Mouse (Mus musculus) adrenal gland, adult (tissue): ENCODE data around the gene Ncf1.

ENCODE experiments used
- DNase-seq, 2 experiments: peaks; one replicate each; pipeline ENCODE4 v3.0.0; 2022 to 2023; ENCODE audit warnings: low spot score in 1 of 2; ENCODE audit not compliant: inconsistent age in 2 of 2

Ncf1 gene

DNA sequence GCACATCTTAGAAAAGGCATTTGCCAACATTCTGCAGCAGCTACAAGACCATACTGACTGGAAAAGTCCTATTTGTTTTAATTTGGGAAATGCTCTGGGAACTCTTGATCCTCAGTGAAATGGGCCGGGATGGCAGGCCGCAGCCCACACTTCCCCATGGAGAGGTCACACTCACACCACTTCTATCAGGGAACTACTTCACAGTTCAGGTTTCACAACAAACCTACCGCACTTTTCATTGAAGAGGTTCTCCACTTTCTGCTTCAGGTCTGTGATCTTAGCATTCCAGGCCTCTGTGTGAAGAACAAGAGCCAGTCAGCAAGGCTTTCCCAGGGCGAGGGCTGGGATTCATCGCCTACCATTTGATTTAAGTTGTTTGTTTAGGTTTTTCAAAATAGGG lies 15.5 kb upstream of the Ncf1 start:
- DNase-seq = no peak

DNA sequence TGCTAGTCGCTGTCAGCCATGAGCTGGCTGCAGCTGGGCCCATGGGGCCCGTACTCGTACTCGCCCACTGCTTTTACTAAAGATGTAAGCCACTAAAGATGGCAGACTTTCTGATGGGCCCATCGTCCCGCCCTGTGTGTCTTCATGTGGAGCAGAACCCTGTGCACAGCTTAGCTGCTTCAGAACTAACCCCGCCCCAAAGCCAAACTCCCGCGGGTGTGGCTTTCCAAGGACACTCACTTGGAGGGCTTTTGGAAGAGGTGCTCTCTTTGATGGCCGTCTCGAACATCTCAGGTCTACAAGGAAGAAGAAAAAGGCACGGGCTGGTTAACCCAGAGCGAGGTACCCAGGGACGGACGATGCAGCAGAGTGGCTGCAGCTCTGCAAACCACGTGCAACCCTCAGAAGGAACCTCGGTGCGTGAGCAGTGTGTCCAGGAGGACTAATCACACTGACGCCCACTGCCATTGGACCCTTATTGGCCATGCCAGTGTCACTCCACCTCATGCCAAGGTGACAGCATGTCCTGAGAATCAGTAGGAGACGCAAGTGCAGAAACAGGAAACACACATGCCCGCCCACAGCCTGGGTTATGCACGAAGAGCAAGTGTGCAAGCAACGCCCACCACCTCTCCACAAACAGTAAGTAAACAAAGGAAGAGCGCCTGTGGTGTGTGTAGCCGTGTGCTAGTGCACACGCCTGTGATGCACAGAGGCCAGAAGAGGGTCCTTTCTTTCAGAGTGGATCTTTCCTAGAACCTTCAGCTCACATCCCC lies 14.4 kb upstream of the Ncf1 start:
- DNase-seq = no peak

DNA sequence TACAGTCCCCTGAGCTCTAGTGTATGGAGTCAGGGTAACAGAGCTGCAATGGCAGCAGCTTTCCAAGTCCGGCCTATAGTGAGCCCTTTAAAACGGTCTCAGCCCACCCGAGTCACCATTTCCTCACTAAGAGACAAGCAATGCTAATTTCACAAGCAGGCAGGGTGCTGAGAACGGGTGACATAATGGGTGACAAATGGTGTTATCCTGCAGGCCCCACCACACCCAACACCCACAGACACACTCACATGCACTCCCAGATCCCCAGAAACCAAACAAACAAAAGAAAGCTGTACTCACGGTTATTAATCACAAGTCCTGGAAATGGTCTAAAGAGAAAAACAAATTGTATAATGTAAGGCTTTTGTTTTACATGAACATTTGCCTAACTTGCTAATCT lies 12.4 kb upstream of the Ncf1 start:
- no peak for DNase-seq

DNA sequence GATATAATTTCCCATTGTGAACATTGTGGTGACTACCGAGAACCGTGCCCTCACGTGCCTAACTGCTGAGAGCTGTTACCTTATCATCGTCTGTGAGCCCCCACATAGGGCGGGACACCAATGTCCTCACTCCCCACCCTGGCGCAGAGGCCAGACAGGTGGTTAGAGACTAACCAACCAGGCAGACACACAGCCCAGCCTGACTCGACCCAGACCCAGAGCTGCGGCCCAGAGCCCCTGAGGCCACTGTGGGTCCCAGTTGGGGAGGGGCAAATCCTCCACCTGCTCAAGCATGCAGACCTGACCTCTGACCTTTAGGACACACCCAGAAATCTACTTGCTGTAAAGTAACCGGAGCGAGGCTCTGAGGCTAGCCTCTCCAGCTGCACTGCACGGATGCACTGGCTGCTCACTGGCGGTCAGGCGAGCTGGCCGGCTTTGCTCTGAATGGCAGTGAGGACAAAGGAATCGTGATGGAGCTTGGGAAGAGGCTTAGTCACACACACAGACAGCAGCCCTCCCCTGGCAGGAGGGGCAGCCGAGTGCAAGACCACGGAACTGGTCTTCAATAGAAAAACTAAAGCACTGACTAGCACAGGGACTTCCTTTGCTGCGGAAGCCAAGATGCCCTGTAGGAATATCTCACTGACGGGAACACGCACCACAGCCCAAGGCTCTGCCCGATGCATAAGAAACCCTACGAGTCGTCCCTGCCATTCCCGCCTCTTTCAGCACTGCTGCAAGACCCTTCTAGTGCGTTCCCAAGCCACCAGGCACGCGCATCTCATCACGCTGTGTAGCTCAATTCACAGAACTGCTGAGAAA lies 8.7 kb upstream of the Ncf1 start:
- no peak for DNase-seq

DNA sequence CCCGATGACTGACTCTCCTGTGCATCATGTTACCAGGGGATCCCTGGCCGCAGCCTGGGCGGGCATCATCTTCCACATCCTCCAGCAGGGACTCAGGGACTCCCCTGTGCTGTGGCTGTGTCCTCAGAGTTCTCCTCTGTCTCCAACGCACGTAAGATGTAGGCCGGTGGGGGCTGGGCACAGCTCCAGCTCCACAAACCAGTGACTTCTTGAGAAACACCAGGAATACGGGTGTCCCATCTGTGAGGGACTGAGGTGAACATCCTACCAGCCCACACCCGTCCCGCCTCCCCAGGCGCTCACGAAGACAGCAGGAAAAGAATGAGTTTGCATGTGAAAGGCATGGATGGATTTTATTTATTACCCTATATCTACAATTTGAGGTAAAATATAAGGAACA lies 8.1 kb upstream of the Ncf1 start:
- DNase-seq = no peak

DNA sequence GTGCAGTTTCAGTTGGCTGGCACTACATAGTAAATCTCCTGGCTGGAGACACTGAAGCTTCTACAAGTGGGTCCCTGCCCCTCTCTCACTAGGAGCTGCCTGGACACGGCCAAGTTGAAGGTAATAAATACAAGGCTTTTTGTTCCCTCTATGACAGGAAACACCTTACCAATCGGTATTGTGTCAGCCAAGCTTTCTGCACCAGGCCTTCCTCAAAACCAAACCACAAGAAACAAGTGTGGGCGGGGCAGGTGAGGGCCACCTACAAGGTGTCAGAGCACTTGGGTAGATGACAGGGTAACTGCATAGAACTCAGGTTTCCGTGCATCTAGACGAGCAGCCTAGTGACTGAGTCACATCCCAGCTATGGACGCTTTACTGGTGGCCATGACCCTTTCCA lies 7.4 kb upstream of the Ncf1 start:
- no peak for DNase-seq

DNA sequence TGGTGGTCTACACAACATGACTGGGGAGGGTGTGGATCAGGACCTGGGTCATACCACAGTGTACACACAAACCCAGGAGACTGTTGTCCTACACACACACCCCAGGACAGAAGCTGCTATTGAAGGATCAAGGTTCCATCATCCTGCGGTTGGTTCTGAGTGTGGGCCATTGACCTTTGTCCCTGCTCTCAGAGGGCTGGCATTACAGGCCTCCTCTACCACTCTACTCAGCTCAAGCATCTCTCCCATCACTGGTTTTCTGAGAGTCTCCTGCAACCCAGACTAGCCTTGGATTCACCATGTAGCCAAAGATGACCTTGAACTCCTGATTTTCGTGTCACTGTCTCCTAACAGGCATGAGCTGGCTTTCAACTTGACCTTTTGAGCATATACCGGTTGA lies 6.8 kb upstream of the Ncf1 start:
- DNase-seq = peak in 1 of 2 experiments; percentile 66

DNA sequence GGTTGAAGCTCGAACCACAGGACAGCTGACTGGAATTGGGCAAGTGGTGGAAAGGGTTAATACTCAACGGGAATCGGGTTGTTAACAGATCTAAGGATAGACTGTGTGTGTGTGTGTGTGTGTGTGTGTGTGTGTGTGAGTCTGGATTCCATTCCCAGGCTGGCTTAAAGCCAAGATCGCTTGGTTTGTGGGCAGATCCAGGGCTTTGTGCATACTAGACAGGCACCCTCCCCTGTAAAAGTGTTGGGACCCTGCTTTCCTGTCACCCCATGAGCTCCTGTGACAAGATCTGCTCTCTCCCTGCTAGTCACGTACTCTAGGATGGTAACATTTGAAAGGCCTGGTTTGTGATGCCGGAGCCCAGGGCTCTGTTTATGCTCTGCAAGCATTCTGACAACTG lies 5.7 kb upstream of the Ncf1 start:
- DNase-seq = peak; percentile 36 to 73

DNA sequence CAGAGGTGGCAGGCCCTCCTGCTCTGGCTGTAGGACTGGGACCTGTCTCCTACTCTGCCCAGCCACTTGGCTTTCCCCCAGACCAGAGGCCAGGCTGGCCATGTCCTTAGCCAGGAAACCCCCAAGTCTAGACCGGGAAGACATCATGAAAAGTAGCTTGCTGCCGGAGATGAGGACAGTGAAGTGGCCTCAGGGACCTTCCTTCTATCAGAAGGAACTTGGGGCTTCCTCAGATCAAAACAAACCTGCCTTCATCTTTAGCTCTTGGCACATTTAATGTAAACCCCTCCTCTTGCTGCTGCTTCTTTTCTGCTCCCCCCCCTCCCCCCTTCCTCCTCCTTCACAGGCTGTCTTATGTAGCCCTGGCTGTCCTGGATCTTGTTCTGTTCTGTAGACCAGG lies 4.8 kb upstream of the Ncf1 start:
- DNase-seq = peak in 1 of 2 experiments; percentile 46

DNA sequence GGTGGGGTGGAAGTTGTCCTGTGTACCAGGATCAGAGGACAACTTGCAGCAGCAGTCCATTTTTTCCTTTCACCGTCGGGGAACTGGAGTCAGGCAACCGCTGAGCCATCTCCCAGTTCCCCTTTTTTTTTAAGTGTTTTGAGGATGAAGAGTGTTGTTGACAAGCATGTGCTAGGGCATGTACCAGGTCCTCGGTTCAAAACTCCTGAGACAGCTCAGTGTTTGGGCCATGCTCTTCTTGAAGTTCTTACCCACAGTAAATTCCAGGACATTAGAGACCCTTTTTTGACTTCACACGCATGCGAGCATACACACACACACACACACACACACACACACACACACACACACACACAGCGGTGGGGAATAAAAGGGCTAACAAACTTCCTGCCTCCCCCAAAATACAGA lies 3.8 kb upstream of the Ncf1 start:
- no peak for DNase-seq

DNA sequence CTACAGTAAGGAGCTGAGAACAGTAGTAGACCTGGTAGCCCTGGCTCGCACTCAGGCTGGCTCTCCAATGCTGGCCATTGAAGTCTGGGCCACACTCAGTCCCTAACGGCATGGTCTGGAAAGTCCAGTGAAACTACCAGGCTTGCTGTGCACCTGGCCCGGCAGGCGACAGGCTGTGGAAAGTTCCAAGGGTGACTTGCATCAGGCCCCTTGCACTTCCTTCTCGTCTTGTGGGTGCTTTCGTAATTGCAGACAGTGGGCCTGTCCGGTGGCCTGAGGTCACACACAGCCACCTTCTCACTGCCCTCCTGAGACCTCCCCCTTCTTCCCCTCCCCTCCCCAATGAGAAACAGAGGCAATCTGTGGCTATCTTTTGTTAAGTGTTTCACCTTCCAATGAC lies 3.1 kb upstream of the Ncf1 start:
- peak; percentile 55 to 75 for DNase-seq

DNA sequence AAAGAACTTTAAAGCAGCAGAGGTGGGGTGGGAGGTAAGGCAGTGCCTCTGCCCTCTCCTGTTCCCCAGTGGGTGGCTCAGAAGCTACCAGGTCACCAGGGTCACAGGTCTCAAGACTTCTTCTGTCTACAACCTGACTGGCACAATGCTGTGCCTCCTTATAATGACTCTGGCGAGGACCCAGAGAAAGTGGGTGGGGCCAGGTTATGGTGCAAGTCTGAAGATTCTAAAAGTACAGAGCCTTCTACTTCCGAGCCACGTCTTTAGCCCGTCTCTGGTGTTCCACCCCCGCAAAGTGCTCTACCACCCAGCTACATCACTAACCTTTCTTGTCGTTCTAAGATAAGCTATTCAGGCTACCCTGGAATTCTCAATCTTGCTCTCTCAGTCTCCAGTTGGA lies 2.7 kb upstream of the Ncf1 start:
- peak in 1 of 2 experiments; percentile 67 for DNase-seq

DNA sequence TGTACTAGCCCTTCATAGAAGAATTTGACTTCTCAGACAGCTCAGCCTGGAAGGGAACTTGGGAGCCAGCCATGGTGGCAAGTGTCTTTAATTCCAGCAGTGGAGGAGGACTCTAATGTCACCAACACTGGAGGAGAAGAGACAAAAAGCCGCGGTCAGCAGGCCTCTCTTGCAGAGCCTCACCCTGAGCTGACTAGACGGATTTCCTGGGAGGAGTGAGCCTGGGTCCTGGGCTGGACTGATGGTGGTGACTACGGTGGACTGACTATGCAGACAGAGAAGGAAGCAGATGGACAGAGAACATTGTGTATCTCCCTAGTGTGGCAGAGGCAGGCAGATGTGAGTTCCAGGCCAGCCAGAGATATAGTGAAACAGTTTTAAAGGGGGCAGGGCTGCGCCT lies 2.0 kb upstream of the Ncf1 start:
- DNase-seq = peak; percentile 44 to 66

DNA sequence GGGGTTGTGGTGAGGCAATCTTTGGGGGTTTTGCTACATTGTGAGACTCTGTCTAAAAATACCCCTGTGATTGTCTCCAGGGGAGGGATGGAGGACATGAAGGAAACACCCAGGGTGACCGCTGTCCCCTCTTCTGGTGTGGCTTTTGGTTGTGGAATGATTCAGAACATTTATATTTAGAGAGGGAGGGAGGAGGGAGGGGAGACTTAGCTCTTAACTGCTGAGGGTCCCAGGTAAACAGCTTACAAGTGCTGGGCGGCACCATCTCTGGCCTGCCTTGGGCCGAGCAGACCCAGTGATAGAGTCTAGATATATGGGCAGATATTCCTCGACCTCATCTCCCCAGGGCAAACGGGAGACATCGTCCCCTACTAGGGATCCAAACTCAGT lies 1.2 kb downstream of the Ncf1 start:
- DNase-seq = no peak

DNA sequence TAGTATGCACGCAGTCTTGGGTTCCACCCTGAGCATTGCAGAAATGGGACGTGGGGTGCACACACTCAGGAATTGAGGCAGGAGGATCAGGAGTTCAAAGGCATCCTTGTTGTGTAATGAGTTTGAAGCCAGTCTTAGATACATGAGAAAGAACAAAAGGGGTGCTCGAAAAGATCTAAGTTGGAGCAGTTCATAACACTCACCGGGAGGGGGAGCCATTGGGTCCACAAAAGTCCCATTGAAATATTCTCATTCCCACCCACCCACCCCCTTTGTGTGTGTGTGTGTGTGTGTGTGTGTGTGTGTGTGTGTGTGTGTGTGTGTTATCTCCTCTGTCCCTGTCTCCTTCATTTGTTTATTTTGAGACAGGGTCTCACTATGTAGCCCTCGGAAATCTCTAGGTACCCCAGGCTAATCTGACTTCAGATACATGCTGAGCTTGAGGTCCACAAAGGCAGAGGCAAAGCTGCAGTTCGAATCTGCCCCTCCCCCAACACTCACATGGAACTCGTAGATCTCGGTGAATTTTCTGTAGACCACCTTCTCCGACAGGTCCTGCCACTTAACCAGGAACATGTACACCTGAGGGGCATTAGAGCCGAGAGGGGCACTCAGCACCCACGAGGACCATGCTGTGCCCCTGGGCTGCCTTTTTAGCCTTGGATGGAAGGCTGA lies 1.7 kb downstream of the Ncf1 start:
- DNase-seq = peak in 1 of 2 experiments; percentile 55

DNA sequence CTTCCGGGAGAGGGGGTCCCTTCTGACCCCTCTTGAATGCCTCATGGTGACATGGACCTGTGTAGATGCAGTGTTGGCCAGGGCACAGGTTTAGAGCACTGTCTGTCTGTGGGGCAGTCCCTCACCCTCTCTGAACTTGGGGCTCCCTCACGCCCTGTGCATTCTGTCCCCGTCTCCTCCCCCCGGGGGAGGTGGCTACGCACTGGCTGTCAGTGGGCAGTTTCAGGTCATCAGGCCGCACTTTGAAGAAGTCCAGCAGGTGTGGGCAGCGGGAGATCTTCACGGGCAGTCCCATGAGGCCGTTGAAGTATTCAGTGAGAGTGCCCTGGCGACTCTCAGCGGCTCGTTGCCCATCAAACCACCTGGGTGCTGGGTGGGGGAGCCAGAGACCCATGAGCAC lies 2.5 kb downstream of the Ncf1 start:
- DNase-seq = no peak

DNA sequence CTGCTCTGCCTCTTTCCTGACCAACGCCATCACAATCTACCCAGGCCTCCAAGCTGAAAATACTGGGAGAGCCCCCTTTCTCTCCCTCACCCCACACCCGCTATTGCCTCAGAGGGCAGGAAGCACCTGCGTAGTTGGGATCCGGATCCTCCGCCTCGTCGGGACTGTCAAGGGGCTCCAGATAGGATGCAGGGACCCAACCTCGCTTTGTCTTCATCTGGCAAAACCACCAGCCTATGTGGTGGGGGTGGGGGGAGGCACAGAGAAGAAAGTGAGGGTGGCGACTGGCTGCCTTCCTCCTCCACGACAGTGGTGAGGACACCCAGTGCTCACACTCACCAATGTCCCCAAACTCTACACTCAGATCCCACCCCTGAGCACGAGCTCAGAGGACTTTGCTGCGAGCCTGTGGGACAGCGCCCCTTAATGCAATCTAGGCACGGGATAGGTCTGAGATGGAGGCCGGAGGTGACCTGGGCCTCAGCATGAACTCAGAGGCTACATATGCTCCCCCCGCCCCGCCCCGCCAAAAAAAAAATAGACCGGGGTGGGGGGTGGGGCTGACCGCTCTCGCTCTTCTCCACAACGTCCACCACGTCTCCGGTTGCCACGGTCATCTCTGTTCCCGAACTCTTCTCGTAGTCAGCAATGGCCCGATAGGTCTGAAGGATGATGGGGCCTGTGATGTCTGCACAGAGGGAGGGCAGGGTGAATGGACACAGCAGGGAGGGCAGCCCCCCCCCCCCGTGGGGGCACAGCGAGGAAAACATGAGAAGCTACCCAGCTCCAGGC lies 4.1 kb downstream of the Ncf1 start:
- no peak for DNase-seq

DNA sequence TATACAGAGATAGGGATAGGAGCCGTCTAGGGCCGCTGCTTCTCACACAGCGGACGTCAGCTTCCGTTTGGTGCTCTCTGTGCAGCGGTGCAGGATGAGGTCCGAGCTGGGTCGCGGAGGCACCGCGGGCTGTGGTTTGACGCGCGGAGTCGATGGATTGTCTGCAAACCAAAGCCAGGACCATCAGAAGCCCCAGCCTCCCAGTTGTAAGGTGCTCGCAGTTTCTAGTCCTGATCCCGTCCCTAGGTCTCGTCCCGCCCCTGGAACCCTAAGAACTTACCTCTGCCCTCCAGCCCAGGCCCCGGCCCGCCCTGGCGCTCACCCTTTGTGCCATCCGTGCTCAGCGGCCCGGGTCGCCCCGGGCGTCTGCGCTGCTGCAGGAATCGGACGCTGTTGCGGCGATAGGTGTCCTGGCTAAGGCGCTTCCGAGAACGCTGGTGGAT lies 7.7 kb downstream of the Ncf1 start:
- DNase-seq = peak in 1 of 2 experiments; percentile 33

DNA sequence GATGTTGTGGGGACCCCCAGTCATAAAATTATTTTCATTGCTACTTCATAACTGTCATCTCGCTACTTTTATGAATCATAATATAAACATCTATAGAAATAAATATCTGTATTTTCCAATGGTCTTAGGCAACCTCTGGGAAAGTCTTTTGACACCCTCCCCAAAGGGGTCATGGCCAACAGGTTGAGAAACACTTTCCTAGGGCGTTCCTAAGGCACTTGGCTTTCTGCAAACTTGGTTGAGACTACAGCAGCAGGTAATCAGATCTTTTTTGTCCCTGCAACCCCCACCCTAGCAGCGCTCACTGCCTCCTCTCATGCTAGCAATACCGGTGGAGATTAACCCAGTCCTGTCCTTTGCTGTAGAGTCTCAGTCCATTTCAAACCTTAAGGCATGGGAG lies 8.1 kb downstream of the Ncf1 start:
- DNase-seq = peak in 1 of 2 experiments; percentile 44

DNA sequence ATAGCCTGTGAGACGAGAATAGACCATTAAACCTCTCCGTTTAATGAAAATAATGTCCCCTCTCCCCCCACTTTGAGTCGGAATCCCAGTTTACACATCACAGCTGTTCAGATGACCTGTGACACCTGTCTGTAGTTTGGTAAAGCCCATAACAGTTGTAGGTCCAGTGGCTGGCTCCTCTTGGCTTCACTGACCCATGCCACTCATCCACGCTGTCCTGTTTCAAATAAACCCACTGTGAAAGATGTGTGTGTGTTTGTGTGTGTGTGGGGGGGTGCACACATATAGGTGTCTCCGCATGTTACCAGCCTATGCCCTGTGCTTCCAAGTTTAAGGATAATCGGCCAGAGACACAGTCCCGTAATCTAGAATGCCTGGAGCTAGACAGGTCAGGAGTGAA lies 11.5 kb downstream of the Ncf1 start:
- DNase-seq = no peak
